Mouse (Mus musculus) frontal cortex, adult (tissue): ENCODE results near the gene Ythdf2.
A peak's percentile ranks its signal among the peaks of the same experiment; 100 is the strongest.

ENCODE experiments used
- ATAC-seq: cut with Nextera tagmentation; 2 replicates; pipeline ENCODE4 v1.9.2; 2017; ENCODE audit warnings: mild to moderate bottlenecking, moderate library complexity, mixed read lengths; ENCODE audit not compliant: low TSS enrichment

The Ythdf2 gene

GRCm38 (mm10) chr4:132210325-132210724 is 1.8 kb downstream of the Ythdf2 start:
- ATAC-seq, result no peak

GRCm38 (mm10) chr4:132209299-132209698 is 2.8 kb downstream of the Ythdf2 start:
- ATAC-seq, result no peak

GRCm38 (mm10) chr4:132207280-132207679 is 4.8 kb downstream of the Ythdf2 start:
- no peak for ATAC-seq

- ATAC-seq, result no peak
Measured at GRCm38 (mm10) chr4:132198771-132199170, 13.3 kb downstream of the Ythdf2 start.

GRCm38 (mm10) chr4:132198285-132198712 is 13.8 kb downstream of the Ythdf2 start:
- ATAC-seq, result no peak

- no peak for ATAC-seq
Measured at GRCm38 (mm10) chr4:132194975-132195374, 17.1 kb downstream of the Ythdf2 start.

GRCm38 (mm10) chr4:132194373-132194772 is 17.7 kb downstream of the Ythdf2 start:
- no peak for ATAC-seq

- ATAC-seq, result no peak
Measured at GRCm38 (mm10) chr4:132187826-132188401, 24.2 kb downstream of the Ythdf2 start.

- ATAC-seq, result no peak
Measured at GRCm38 (mm10) chr4:132183162-132183561, 28.9 kb downstream of the Ythdf2 start.

GRCm38 (mm10) chr4:132181721-132182658 is 30.1 kb downstream of the Ythdf2 start:
- ATAC-seq, result no peak

GRCm38 (mm10) chr4:132180710-132181109 is 31.4 kb downstream of the Ythdf2 start:
- no peak for ATAC-seq

GRCm38 (mm10) chr4:132178630-132179059 is 33.5 kb downstream of the Ythdf2 start:
- ATAC-seq, result peak; percentile 76; the same call in 1 of the 2 replicates

GRCm38 (mm10) chr4:132176474-132176873 is 35.6 kb downstream of the Ythdf2 start:
- ATAC-seq, result no peak

- ATAC-seq, result peak; percentile 93
Measured at GRCm38 (mm10) chr4:132170891-132171290, 41.2 kb downstream of the Ythdf2 start.

- ATAC-seq, result peak; percentile 54
Measured at GRCm38 (mm10) chr4:132169761-132170160, 42.3 kb downstream of the Ythdf2 start.

- no peak for ATAC-seq
Measured at GRCm38 (mm10) chr4:132169271-132169670, 42.8 kb downstream of the Ythdf2 start.

- ATAC-seq, result no peak
Measured at GRCm38 (mm10) chr4:132167436-132167835, 44.7 kb downstream of the Ythdf2 start.

- ATAC-seq, result no peak
Measured at GRCm38 (mm10) chr4:132166350-132167290, 45.5 kb downstream of the Ythdf2 start.

GRCm38 (mm10) chr4:132165691-132166090 is 46.4 kb downstream of the Ythdf2 start:
- ATAC-seq, result peak; percentile 50

- no peak for ATAC-seq
Measured at GRCm38 (mm10) chr4:132156941-132157622, 55.0 kb downstream of the Ythdf2 start.
